Mouse (Mus musculus) forebrain, embryonic 12.5 days (tissue): ENCODE measurements around the gene Pole2. TPM values are rescaled to one million over a fixed set of nuclear protein-coding genes. Genes with fewer than 3 reads are reported as not detected.

Source experiments
- ATAC-seq: fragments of 200-750 bp; cut with Nextera tagmentation; 2 replicates; pipeline ENCODE4 v1.8.0; 2017; ENCODE audit warnings: moderate TSS enrichment; ENCODE audit not compliant: low FRiP score
- H3K27ac ChIP-seq: fragments of 300-500 bp; sonication (generic); 2 replicates; pipeline ENCODE4 v1.5.1; 2016; ENCODE audit warnings: mild to moderate bottlenecking
- H3K27me3 ChIP-seq: fragments of 300-500 bp; sonication (generic); 2 replicates; pipeline ENCODE4 v1.6.1; 2016; ENCODE audit warnings: mild to moderate bottlenecking
- H3K36me3 ChIP-seq: fragments of 300-500 bp; sonication (generic); replicated peaks from 2 replicates; pipeline ENCODE4 v1.6.1; 2016; ENCODE audit warnings: mild to moderate bottlenecking
- H3K4me1 ChIP-seq: fragments of 300-500 bp; sonication (generic); 2 replicates; pipeline ENCODE4 v1.6.1; 2016
- H3K4me2 ChIP-seq: fragments of 300-500 bp; sonication (generic); 2 replicates; pipeline ENCODE4 v1.6.1; 2016; ENCODE audit warnings: mild to moderate bottlenecking, moderate library complexity
- H3K4me3 ChIP-seq: fragments of 300-500 bp; sonication (generic); replicated peaks from 2 replicates; pipeline ENCODE4 v1.5.1; 2016; ENCODE audit warnings: mild to moderate bottlenecking
- H3K9ac ChIP-seq: fragments of 300-500 bp; sonication (generic); 2 replicates; pipeline ENCODE4 v1.6.1; 2016; ENCODE audit warnings: mild to moderate bottlenecking
- H3K9me3 ChIP-seq: fragments of 300-500 bp; sonication (generic); 2 replicates; pipeline ENCODE4 v1.6.1; 2016
- WGBS: fragments of 180-500 bp; shearing (Covaris S2); methylation state at CpG from one replicate; pipeline ENCODE4 v1.1.7; 2016; 5-methylcytosine and 5-hydroxymethylcytosine counted together
- polyA plus RNA-seq: library from polyadenylated mRNA; unstranded; fragments of >200 nt; fragmentation: Nextera tagmentation; extraction: Ambion mirVana; gene quantifications from 2 replicates; pipeline ENCODE4 v1.2.1, GENCODE M21; 2016

Pole2 gene
- polyA plus RNA-seq, 1 experiment from 2014 or later: 27.1 TPM

- Histone ChIP-seq H3K4me3 (no peak overlapping the region), H3K4me1 (no peaks in the 10 kb centered on the region), H3K9ac (no peak overlapping the region), H3K9me3 (no peaks in the 10 kb centered on the region), H3K4me2 (no peak overlapping the region), H3K36me3 (peaks cover 41% of the 10 kb centered on the region), H3K27me3 (no peaks in the 10 kb centered on the region), H3K27ac (no peak overlapping the region)
- 94% methylated on average over 8 of the region's 8 CpGs for whole genome bisulfite sequencing
- ATAC-seq: no peak
Observed at GRCm38 (mm10) chr12:69207396-69207795, 20.6 kb downstream of the Pole2 start.

GRCm38 (mm10) chr12:69204052-69204833, 23.8 kb downstream of the Pole2 start, which contains the start of gene Gm49384:
Gene Gm49384, minus strand, starts transcription at chr12:69204267.
- H3K4me2 ChIP-seq: no peak within 1 kb of the TSS
- H3K36me3 ChIP-seq: peaks cover 42% of the 10 kb centered on the region
- WGBS: 81% methylated on average over 16 of the region's 16 CpGs
- peak; percentile 60; the same call in 1 of the 2 replicates for ATAC-seq
- no peaks in the 10 kb centered on the region for H3K9me3 ChIP-seq
- no peak within 1 kb of the TSS for H3K27ac ChIP-seq
- no peaks in the 10 kb centered on the region for H3K27me3 ChIP-seq
- no peak within 1 kb of the TSS for H3K4me3 ChIP-seq
- no peak within 1 kb of the TSS for H3K9ac ChIP-seq
- H3K4me1 ChIP-seq: no peaks in the 10 kb centered on the region

GRCm38 (mm10) chr12:69198985-69199384, 29.0 kb downstream of the Pole2 start:
- H3K9ac ChIP-seq: no peak overlapping the region
- peaks cover 21% of the 10 kb centered on the region for H3K4me1 ChIP-seq
- no peaks in the 10 kb centered on the region for H3K9me3 ChIP-seq
- H3K27me3 ChIP-seq: no peaks in the 10 kb centered on the region
- H3K36me3 ChIP-seq: peaks cover 27% of the 10 kb centered on the region
- H3K4me2 ChIP-seq: no peak overlapping the region; the same call in 1 of the 2 replicates
- no peak overlapping the region for H3K4me3 ChIP-seq
- ATAC-seq: no peak
- no peak overlapping the region for H3K27ac ChIP-seq

- Histone ChIP-seq H3K4me1 (peaks cover 21% of the 10 kb centered on the region), H3K4me3 (peak within 1 kb of the TSS; percentile 93), H3K27ac (peak within 1 kb of the TSS; percentile 84), H3K27me3 (no peaks in the 10 kb centered on the region), H3K36me3 (peaks cover 27% of the 10 kb centered on the region), H3K4me2 (peak within 1 kb of the TSS; percentile 98), H3K9ac (peak within 1 kb of the TSS; percentile 88), H3K9me3 (no peaks in the 10 kb centered on the region)
- WGBS: under 1% methylated on average over 18 of the region's 18 CpGs
- peak; percentile 34 for ATAC-seq
Observed at GRCm38 (mm10) chr12:69198164-69198535, 29.8 kb downstream of the Pole2 start, which contains the start of gene Dnaaf2. Gene Dnaaf2, minus strand, starts transcription at chr12:69198429.

GRCm38 (mm10) chr12:69197378-69198163, 30.4 kb downstream of the Pole2 start:
- peak overlapping the region; percentile 98 for H3K4me2 ChIP-seq
- no peaks in the 10 kb centered on the region for H3K27me3 ChIP-seq
- H3K4me3 ChIP-seq: peak overlapping the region; percentile 93
- WGBS: under 1% methylated on average over 94 of the region's 94 CpGs
- ATAC-seq: peak; percentile 78
- no peaks in the 10 kb centered on the region for H3K9me3 ChIP-seq
- peaks cover 25% of the 10 kb centered on the region for H3K36me3 ChIP-seq
- H3K9ac ChIP-seq: peak overlapping the region; percentile 88
- H3K4me1 ChIP-seq: peaks cover 21% of the 10 kb centered on the region
- peak overlapping the region; percentile 84 for H3K27ac ChIP-seq

- peak within 1 kb of the TSS; percentile 88 for H3K9ac ChIP-seq
- ATAC-seq: peak; percentile 85
- WGBS: under 1% methylated on average over 75 of the region's 75 CpGs
- peak within 1 kb of the TSS; percentile 93 for H3K4me3 ChIP-seq
- peak within 1 kb of the TSS; percentile 98 for H3K4me2 ChIP-seq
- peaks cover 21% of the 10 kb centered on the region for H3K4me1 ChIP-seq
- no peaks in the 10 kb centered on the region for H3K27me3 ChIP-seq
- H3K9me3 ChIP-seq: no peaks in the 10 kb centered on the region
- H3K36me3 ChIP-seq: peaks cover 23% of the 10 kb centered on the region
- H3K27ac ChIP-seq: peak within 1 kb of the TSS; percentile 84
Observed at GRCm38 (mm10) chr12:69196444-69197377, 31.3 kb downstream of the Pole2 start, which contains the start of gene Gm49383. Gene Gm49383, minus strand, starts transcription at chr12:69197104.

- Histone ChIP-seq H3K4me1 (peaks cover 9% of the 10 kb centered on the region), H3K27me3 (no peaks in the 10 kb centered on the region), H3K27ac (no peak overlapping the region), H3K4me2 (no peak overlapping the region), H3K9ac (no peak overlapping the region), H3K36me3 (peaks cover 35% of the 10 kb centered on the region), H3K9me3 (no peaks in the 10 kb centered on the region), H3K4me3 (no peak overlapping the region)
- no peak for ATAC-seq
- WGBS: 92% methylated on average over 2 of the region's 2 CpGs
Observed at GRCm38 (mm10) chr12:69192637-69193036, 35.4 kb downstream of the Pole2 start.

GRCm38 (mm10) chr12:69191396-69191795, 36.6 kb downstream of the Pole2 start:
- Histone ChIP-seq H3K4me3 (no peak overlapping the region), H3K9ac (no peak overlapping the region), H3K27ac (no peak overlapping the region), H3K27me3 (no peaks in the 10 kb centered on the region), H3K9me3 (no peaks in the 10 kb centered on the region), H3K4me2 (no peak overlapping the region), H3K36me3 (peaks cover 39% of the 10 kb centered on the region), H3K4me1 (peaks cover 18% of the 10 kb centered on the region)
- 91% methylated on average over 5 of the region's 5 CpGs for WGBS
- ATAC-seq: no peak

GRCm38 (mm10) chr12:69190522-69190921, 37.5 kb downstream of the Pole2 start:
- Histone ChIP-seq H3K27me3 (no peaks in the 10 kb centered on the region), H3K27ac (no peak overlapping the region), H3K4me3 (no peak overlapping the region), H3K4me2 (no peak overlapping the region), H3K4me1 (peaks cover 14% of the 10 kb centered on the region), H3K9me3 (no peaks in the 10 kb centered on the region), H3K9ac (no peak overlapping the region), H3K36me3 (peaks cover 39% of the 10 kb centered on the region)
- no peak for ATAC-seq
- WGBS: 97% methylated on average over 1 of the region's 1 CpGs

GRCm38 (mm10) chr12:69190074-69190473, 37.9 kb downstream of the Pole2 start:
- Histone ChIP-seq H3K36me3 (peaks cover 39% of the 10 kb centered on the region), H3K4me3 (no peak overlapping the region), H3K4me1 (peaks cover 16% of the 10 kb centered on the region), H3K27me3 (no peaks in the 10 kb centered on the region), H3K4me2 (no peak overlapping the region), H3K27ac (no peak overlapping the region), H3K9ac (no peak overlapping the region), H3K9me3 (no peaks in the 10 kb centered on the region)
- 92% methylated on average over 9 of the region's 9 CpGs for WGBS
- ATAC-seq: no peak

GRCm38 (mm10) chr12:69186811-69187471, 41.1 kb downstream of the Pole2 start:
- no peak overlapping the region for H3K4me3 ChIP-seq
- H3K27ac ChIP-seq: no peak overlapping the region
- H3K36me3 ChIP-seq: peaks cover 40% of the 10 kb centered on the region
- WGBS: 76% methylated on average over 5 of the region's 5 CpGs
- H3K4me1 ChIP-seq: peaks cover 23% of the 10 kb centered on the region
- no peaks in the 10 kb centered on the region for H3K9me3 ChIP-seq
- no peaks in the 10 kb centered on the region for H3K27me3 ChIP-seq
- no peak overlapping the region for H3K4me2 ChIP-seq
- no peak for ATAC-seq
- no peak overlapping the region for H3K9ac ChIP-seq
